Mouse (Mus musculus) bone marrow macrophage, adult 2 months (primary cell): ENCODE data around the gene Bptf. TPM values are rescaled to one million over a fixed set of nuclear protein-coding genes. Genes with fewer than 3 reads are reported as not detected.

ENCODE experiments used
- H3K27ac ChIP-seq: 2 replicates; pipeline ENCODE4 v1.5.1; 2012; ENCODE audit warnings: low read depth, low read length; ENCODE audit not compliant: insufficient read depth
- H3K4me1 ChIP-seq: 2 replicates; pipeline ENCODE4 v1.6.1; 2012; ENCODE audit warnings: low read length; ENCODE audit not compliant: control insufficient read depth, insufficient read depth
- H3K4me3 ChIP-seq: 2 replicates; pipeline ENCODE4 v1.5.1; 2012; ENCODE audit warnings: mild to moderate bottlenecking, low read length, moderate library complexity; ENCODE audit not compliant: insufficient read depth
- CTCF ChIP-seq: IDR thresholded peaks from 2 replicates; pipeline ENCODE4 v1.5.1; 2012; ENCODE audit warnings: low read depth, mild to moderate bottlenecking, low read length, moderate library complexity
- POLR2A ChIP-seq: IDR thresholded peaks from 2 replicates; pipeline ENCODE4 v1.6.1; 2012; ENCODE audit warnings: mild to moderate bottlenecking, low read depth, low read length, borderline replicate concordance
- polyA plus RNA-seq: library from polyadenylated mRNA; stranded (reverse); fragments of >200 nt; gene quantifications from 2 replicates; pipeline ENCODE4 v1.2.4, GENCODE M21; 2012; ENCODE audit not compliant: missing spikeins, insufficient read depth, insufficient read length

Bptf gene
- polyA plus RNA-seq, 1 experiment: 38.2 TPM

- Histone ChIP-seq H3K27ac (no peak overlapping the region), H3K4me1 (peaks cover 21% of the 10 kb centered on the region), H3K4me3 (no peak overlapping the region)
- no peak for TF ChIP-seq POLR2A
- no peak for TF ChIP-seq CTCF
Measured at GRCm38 (mm10) chr11:107103736-107104135, 28.2 kb downstream of the Bptf start.

GRCm38 (mm10) chr11:107103224-107103589 lies 28.7 kb downstream of the Bptf start:
- H3K4me1 ChIP-seq: peaks cover 21% of the 10 kb centered on the region
- H3K4me3 ChIP-seq: no peak overlapping the region
- TF ChIP-seq CTCF (no peak), POLR2A (no peak)
- H3K27ac ChIP-seq: no peak overlapping the region

- Histone ChIP-seq H3K4me1 (peaks cover 21% of the 10 kb centered on the region), H3K4me3 (no peak overlapping the region), H3K27ac (no peak overlapping the region)
- TF ChIP-seq POLR2A (no peak), CTCF (no peak)
Measured at GRCm38 (mm10) chr11:107102465-107103223, 29.3 kb downstream of the Bptf start.

GRCm38 (mm10) chr11:107096973-107097372 lies 35.0 kb downstream of the Bptf start:
- TF ChIP-seq CTCF (no peak), POLR2A (no peak)

GRCm38 (mm10) chr11:107093871-107094270 lies 38.1 kb downstream of the Bptf start:
- Histone ChIP-seq H3K4me1 (no peaks in the 10 kb centered on the region), H3K4me3 (no peak overlapping the region), H3K27ac (no peak overlapping the region)
- no peak for TF ChIP-seq POLR2A
- TF ChIP-seq CTCF: no peak

More at GRCm38 (mm10) chr11:107096973-107097372, 35.0 kb downstream of the Bptf start:
- Histone ChIP-seq H3K4me1 (peaks cover 3% of the 10 kb centered on the region), H3K27ac (no peak overlapping the region), H3K4me3 (no peak overlapping the region)

- no peaks in the 10 kb centered on the region for H3K4me1 ChIP-seq
Measured at GRCm38 (mm10) chr11:107092637-107093036, 39.3 kb downstream of the Bptf start.

GRCm38 (mm10) chr11:107085866-107086265 lies 46.1 kb downstream of the Bptf start:
- no peaks in the 10 kb centered on the region for H3K4me1 ChIP-seq
- no peak overlapping the region for H3K27ac ChIP-seq
- TF ChIP-seq CTCF: no peak
- TF ChIP-seq POLR2A: no peak
- no peak overlapping the region for H3K4me3 ChIP-seq

More at GRCm38 (mm10) chr11:107092637-107093036, 39.3 kb downstream of the Bptf start:
- H3K4me3 ChIP-seq: no peak overlapping the region
- TF ChIP-seq CTCF (no peak), POLR2A (no peak)
- no peak overlapping the region for H3K27ac ChIP-seq

- TF ChIP-seq POLR2A: no peak
- TF ChIP-seq CTCF: no peak
- no peak overlapping the region for H3K27ac ChIP-seq
- no peaks in the 10 kb centered on the region for H3K4me1 ChIP-seq
- H3K4me3 ChIP-seq: no peak overlapping the region
Measured at GRCm38 (mm10) chr11:107083480-107083879, 48.4 kb downstream of the Bptf start.

GRCm38 (mm10) chr11:107065216-107065785 lies 66.6 kb downstream of the Bptf start:
- Histone ChIP-seq H3K4me3 (no peak overlapping the region), H3K4me1 (peaks cover 6% of the 10 kb centered on the region), H3K27ac (no peak overlapping the region)
- no peak for TF ChIP-seq CTCF
- TF ChIP-seq POLR2A: no peak

GRCm38 (mm10) chr11:107064590-107064989 lies 67.3 kb downstream of the Bptf start:
- no peak overlapping the region for H3K4me3 ChIP-seq
- peaks cover 1% of the 10 kb centered on the region for H3K4me1 ChIP-seq
- H3K27ac ChIP-seq: no peak overlapping the region
- TF ChIP-seq POLR2A (no peak), CTCF (no peak)
